Mouse (Mus musculus): ENCODE measurements around the gene Polr2a. TPM values are rescaled to one million over a fixed set of nuclear protein-coding genes. Genes with fewer than 3 reads are reported as not detected.

Gene Polr2a
- total RNA-seq (2021), result 10 to 100 TPM; 33.0 to 33.9 TPM
- long read RNA-seq, experiment 1, full-length matches to known transcripts, result 1 of 3 reads
- long read RNA-seq, experiment 1, partial matches to known transcripts, result 2 of 3 reads
- long read RNA-seq, experiment 1, other reads (novel, unspliced or antisense), result 0 of 3 reads
- long read RNA-seq, experiment 2, full-length matches to known transcripts, result 2 of 4 reads
- long read RNA-seq, experiment 2, partial matches to known transcripts, result 0 of 4 reads
- long read RNA-seq, experiment 2, other reads (novel, unspliced or antisense), result 2 of 4 reads

DNA sequence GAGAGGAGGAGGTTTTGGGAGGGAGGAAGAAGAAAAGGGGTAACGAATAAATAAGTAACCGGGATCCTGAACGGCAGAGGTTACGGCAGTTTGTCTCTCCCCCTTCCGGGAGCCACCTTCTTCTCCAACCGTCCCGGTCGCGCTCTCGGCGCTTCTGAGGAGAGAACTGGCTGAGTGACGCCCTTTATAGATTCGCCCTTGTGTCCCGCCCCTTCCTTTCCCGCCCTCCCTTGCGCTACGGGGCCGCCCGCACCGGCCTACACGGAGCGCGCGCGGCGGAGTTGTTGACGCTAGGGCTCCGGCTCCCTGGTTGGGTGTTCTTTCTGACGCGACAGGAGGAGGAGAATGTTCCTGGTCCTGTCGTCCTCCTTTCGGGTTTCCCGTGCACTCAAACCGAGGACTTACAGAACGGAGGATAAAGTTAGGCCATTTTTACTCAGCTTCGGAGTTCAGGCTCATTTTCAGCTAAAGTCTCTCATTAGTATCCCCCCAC lies at the start of gene Polr2a:
Polr2a (minus strand) TSS at position 160 of the 493 bp plus-strand sequence.
- peak; percentile 97 for DNase-seq (ENCODE audit: low spot score)

DNA sequence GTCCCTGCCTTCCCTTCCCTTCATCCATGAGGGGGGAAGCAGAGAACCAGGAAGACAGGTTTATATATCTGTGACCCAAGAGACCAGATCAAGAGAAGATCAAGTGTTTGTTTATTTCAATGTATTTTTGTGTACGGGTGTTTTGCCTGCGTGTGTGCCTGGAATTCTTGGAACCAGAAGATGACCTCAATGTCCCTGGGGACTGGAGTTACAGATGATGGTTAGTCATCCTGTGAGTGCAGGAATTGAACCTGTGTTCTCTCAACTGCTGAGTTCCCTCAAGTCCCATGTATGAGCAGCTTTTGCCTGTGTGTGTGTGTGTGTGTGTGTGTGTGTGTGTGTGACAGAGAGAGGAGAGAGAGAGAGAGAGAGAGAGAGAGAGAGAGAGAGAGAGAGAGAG lies 49.2 kb upstream of the Polr2a start:
- DNase-seq (ENCODE audit: low spot score), result no peak

DNA sequence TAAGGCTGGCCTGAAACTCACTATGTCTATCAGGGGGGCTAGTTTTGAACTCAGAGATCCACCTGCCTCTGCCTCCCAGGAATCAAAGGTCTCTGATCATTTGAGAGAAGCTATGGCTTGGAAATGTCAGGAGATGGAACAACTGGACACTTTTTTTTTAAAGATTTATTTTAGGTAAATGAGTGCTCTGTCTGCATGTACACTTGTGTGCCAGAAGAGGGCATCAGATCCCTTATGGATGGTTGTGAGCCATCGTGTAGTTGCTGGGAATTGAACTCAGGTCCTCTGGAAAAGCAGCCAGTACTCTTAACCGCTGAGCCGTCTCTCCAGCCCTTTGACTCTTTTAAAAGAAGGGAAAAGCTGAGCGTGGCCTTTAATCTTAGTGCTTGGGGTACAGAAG lies 47.9 kb upstream of the Polr2a start:
- DNase-seq (ENCODE audit: low spot score), result no peak

DNA sequence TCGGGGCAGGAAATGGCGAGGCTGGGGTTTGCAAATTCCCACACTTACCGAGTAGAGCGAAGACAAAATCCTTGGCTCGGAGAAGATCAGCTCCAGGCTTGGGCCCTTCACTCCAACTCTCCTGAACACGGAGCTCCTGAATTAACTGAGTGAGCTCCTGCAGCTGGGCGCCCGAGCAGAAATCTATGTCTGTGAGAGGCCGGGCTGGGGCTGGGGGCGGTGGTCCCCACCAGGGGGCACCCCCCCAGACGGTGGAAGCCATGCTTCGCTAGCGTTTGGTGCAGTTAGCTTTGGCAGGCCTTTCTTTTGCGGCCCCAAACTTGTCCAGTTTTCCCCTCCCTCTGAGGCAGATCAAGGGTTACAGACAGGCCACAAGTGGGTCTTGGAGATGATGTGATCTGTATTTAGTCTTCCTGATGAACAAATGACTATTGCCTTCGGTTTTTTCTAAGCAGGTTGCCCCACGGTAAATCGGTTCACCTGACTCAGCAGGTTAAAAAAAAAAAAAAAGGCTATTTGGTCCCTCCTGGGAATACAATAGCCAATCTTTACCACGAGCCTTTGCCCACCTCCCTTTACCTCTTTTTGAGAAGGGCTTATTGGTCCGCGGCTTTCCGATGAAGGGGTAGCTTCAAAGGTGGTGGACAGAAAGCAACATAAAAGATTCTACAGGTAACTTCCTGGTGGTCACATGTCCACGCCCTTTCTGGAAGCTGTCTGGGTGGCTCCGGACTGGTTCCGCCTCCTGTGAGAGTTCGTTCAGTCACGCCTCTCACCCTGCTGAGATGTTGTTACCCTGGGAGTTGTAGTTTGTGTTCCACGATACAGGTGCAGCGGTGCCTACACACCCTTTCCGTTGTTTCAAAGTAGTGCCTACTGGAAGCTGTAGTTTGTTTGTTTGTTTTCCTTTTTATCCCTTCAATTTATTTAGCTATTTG lies 46.8 kb upstream of the Polr2a start, which contains the start of gene Tmem102:
Tmem102 (minus strand) TSS at position 653 of the 938 bp plus-strand sequence.
- no peak for DNase-seq (ENCODE audit: low spot score)

DNA sequence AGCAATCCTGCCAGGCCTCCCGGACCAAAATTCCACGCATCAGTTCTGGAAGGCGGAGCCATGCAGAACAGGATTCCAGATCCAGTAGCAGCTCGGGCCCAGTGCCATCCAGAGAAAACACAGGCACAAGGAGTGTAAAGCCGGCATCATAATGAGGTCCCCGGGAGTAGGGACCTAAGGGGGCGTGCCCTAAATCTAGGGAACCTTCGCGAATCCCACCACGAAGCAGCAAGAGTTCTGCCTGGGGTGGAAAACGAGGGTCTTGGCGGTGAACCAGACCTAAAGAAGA lies 46.2 kb upstream of the Polr2a start:
- DNase-seq (ENCODE audit: low spot score), result no peak

DNA sequence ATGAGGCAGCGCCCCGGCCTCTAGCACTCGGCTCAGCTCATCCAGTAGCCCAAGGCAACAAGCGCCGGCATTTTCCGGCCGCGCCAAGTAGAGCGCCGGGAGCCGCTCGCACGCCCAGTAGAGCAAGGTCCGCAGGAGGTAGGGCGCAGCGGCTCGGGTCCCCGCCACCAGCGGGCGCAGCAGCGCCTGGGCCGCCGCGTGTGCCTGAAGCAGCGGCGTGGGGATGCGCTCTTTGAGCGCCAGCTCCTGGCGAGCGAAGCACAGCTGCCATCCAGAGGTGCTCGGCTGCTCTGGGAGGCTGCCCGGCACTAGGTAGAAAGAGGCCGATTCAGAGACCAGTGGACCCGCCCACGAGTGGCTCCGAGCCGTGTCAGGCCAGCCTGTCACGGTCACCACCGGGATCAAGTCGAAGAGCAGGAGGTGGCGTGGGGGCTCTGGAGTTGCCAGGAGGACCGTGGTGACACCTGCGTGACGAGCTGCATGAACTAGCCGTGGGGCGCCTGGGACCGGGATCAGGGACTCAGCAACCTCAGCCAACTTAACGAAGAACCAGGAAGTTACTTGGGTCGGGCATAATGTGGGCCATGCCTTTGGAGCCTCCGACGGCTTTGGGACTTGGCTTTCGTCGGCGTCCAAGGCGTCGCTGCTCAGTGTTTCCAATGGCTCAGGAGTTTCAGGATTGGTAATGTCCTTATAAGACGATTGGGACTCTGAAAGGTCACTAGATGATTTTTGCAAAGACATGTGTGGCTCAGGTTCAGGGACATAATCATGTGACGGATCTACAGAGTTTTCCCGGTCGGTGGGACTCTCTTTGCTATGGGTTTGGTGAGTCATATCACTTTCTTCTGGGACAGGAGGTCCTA lies 45.6 kb upstream of the Polr2a start:
- peak; percentile 70 for DNase-seq (ENCODE audit: low spot score)

DNA sequence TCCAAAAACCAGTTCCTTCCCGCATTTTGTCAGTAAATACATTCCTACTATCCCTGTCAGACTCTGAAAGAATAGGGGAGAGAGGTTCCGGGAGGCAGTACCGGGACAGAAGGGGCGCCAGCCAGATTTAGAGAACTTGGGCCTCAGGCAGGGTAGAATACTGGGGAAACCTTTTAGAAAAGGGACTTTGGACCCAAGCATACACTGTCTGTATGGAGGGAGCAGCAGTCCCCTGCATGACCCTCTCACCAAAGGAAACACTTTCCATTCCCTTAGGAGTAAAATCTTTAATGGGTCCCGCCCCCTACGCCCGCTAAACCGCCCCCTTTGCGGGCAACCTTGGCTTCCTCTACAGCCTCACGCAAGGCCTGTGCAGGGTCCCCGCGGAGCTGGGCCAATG lies 44.9 kb upstream of the Polr2a start:
- DNase-seq (ENCODE audit: low spot score), result no peak

DNA sequence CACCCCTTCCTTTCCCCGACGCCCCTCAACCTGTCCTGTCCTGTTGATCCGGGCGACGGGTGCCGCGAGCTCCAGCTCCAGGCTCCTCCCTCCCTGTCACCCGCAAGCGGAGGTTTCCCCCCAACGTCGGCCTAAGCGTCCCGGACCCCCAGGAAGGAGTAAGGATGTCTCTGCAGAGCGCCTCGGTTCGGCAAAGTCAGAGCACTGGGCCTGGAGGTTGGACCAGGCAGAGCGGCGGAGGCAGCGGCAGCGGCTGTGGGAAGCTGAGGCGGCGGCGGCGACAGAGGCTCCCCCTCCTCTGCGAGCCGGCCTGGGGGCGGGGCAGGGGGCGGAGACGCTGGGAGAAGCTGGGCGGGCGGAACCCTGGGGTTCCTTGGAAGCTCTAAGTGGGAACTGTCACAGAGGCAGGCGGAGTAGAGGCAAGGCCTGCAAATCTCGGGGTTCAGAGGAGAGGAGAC lies 44.2 kb upstream of the Polr2a start:
- DNase-seq (ENCODE audit: low spot score), result peak; percentile 88

DNA sequence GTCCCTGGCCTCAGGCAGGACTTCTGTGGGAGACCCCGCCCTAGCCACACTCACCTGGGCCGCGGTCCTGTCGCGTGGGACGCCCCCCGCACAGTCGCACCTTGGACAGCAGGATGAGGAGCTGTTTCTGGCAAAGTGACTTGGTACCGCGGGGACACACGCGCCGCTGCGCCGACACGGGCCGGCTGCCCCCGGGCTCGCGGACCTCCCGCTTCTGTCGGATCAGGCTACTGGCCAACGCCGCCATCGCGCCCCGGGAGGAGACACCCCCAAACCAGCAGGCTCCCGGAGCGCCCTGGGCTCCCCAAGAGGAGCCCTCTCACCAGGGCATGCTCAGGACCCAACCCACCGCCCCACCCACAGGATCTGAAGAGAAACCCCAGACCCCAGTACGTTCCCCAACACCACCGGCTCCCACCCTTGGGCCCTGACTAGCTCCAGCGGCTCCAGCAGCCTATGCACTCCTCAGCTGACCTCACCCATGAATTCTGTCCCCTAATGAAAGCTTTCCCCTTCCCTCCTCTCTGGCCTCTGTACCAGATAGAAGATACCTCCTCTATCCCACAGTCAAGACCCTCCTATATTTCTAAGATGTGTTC lies 43.0 kb upstream of the Polr2a start, which contains the start of gene Fgf11:
Fgf11 (minus strand) TSS at position 479 of the 599 bp plus-strand sequence.
- DNase-seq (ENCODE audit: low spot score), result no peak

DNA sequence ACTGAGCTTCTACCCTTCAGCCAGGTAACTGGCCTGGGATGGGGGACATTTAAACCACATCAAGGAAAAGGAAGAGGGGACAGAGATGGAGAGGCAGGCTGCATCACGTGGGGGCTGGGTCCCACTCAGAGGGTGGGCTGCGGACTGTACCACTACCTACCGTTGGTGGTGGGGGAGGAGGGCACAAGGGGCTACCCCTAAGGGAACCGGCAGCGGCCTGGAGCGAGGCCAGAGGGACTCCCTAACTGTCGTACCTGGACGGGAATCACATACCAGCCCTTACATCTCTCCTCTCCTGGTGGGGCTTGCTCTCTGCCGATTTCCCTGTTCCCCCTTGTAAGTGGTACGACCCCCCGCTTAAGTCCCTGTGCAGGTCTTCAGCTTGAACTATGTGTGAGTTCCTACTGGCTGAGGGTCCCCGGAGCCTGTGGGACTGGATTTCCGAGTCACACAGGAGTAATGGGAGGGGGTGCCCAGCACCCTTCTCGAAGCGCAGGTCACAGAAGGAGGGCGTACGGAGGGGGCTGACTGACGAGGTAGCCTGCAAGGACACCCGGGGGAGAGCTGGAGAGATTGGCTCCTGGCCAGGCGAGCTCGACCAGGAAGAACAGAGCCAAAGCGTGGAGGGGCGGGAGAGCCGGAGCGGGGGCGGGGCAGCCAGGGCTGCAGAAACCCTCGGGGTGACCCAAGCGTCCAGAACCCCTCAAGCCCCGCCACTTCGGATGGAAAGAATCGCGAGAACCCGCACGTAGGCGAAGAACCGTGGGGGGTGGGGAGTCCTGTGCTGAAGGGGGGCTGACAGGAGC lies 42.2 kb upstream of the Polr2a start:
- DNase-seq (ENCODE audit: low spot score), result no peak

DNA sequence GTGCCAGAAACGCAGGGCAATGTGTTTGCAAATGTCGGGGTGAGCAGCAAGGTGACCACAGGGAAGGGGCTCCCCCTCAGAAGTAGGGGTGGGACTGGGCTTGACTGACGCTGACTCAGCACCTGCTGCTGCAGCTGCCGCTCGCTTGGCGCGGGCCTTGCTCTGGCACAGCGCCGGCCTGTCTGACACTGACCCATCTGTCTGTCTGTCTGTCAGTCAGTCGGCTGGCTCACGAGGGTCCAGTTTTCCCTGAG lies 41.6 kb upstream of the Polr2a start:
- DNase-seq (ENCODE audit: low spot score), result no peak

DNA sequence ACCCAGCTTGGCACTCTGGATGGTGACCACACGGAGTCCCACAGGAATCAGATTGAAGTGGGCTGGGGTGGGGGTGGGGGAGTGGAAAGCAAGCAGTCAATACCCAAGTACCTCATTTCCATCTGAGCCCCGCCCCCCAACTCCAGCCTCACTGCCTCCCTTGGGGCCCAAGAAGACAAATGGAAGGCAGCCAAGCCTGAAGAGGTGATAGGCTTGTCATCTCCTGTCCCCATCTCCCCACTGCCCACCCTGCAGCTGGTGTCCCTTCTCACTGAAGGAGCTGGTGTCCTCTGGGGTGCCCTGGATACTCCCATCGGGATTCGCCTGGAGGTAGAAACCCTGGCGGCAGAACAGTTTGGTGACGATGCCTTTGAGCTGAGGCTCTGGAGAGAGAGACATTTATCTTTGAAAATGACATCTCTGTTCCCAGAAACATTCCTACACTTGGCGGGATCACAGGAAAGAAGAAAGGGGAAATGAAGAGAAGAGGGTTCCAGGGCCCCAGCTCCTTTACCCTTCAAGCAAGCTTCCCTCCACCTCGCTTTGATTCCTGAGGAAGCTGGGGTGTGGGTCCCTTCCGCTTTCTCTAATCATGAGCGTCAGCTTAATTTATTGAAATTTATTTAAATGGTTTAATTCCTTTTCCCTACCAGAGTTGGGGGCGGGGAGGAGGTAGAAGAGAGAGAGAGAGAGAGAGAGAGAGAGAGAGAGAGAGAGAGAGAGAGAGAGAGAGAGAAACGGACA lies 41.1 kb upstream of the Polr2a start:
- no peak for DNase-seq (ENCODE audit: low spot score)

DNA sequence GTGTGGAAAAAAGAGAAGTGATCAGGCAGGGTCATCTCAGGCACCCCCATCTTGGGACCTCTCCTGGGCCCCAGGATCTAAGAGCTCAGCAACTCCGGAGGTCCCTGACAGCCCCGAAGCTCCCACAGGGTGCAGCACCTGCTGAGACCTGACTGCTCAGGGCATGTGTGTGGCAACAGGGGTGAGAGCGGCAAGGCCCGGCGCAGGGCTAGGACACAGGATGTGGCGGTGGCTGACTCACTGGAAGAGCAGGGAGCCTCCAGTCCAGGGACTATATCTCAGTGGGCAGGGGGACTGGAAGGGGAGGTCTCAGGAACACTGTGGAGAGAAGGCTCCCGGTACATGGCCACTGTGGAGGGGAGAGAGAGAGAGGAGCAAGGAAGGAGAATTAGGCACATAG lies 39.5 kb upstream of the Polr2a start:
- DNase-seq (ENCODE audit: low spot score), result no peak

DNA sequence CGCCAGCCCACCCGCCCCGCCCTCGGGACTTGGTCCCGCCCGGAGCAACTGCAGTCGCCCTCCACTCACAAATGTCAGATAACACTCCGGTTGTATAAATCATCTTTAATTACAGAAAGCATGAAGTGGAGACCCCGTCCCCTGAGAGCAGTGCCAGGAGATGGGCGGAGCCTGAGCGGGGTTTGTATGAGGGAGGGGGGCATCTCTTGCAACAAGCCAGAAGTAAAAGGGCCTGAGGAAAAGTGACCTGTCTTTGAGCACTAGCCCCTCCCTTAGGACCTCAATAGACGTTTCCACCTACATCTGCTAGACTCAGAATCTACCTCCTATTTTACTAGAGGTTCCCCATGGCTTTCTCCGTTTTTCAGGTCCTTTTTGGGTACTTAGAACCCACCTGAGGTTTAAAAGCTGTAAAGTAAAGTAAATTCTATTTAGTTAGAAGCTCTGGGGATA lies 37.6 kb upstream of the Polr2a start:
- DNase-seq (ENCODE audit: low spot score), result no peak

DNA sequence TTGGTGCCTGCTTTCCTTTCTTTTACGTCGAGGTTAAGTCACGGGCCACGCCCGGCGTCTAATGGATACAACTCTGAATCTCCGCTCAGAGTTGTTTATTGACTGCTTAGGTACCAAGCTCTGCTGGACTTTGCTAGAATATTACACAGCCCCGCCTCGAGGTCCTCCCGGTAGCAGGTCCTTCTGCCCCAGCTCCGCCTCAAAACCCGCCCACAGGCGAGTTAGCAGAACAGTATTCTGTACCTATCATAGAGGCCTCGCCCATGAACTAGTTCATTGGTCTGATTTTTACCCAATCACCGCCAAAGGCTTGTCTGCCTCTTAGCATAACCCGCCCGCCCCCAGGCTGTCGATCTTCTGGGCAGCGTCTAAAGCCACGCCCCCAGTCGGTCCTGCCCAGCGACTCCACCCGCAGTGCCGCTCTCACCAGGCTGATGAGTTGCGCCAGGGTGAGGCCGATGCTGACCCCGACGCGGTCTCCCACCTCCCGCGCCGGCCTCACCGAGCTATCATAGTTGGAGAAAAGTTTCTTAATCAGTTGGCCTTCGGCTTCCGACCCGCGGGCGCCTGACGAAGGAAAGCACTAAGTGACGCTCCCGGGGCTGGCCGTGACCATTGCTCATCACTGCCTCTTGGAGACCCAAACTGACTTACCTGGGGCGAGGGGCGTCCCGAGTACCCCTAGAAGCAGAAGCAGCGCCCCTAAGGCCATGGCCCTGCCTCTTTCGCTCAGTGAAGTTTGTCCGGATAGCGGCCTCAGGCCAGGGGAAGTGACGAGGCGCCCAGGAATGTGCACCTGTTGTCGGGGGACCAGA lies 36.9 kb upstream of the Polr2a start, which contains the start of gene Chrnb1:
Chrnb1 (minus strand) TSS at position 776 of the 815 bp plus-strand sequence.
- DNase-seq (ENCODE audit: low spot score), result peak; percentile 97

DNA sequence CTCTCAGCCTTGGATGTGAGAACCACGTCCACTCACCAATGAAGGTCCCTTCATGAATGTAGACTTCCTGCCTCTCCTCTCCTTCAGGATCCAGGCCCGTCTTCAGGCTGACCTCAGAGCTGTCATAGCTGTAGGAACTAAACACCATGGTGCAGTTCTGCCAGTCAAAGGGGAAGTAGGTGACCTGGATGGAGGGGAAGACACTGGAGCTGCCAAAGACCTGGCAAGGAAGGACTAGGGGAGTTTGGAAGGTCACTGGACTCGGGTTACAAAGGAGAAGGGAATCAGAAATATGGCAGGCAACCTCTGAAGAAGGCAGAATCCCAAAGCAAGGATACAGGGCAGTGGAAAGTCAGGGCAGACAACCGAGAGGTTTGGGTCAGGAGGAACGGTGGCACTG lies 35.0 kb upstream of the Polr2a start:
- DNase-seq (ENCODE audit: low spot score), result peak; percentile 47

DNA sequence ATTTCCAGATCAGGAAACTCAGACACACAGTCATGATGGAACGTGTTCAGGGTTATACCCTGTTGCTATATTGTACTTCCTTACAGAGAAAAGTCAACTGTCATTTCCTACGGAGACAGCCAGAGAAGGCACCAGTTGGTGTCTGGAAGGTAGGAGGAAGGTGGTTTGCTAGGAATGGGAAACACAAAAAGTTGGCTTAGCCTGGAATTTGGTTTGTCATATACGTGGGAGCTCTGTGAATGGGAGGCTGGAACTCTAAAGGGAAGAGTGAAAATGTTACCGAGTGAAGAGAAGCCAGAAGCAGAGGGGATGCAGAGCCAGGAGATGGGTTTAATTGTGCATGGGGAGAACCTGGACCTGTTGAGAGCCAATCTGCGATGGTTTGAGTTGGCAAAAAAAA lies 33.0 kb upstream of the Polr2a start:
- no peak for DNase-seq (ENCODE audit: low spot score)

DNA sequence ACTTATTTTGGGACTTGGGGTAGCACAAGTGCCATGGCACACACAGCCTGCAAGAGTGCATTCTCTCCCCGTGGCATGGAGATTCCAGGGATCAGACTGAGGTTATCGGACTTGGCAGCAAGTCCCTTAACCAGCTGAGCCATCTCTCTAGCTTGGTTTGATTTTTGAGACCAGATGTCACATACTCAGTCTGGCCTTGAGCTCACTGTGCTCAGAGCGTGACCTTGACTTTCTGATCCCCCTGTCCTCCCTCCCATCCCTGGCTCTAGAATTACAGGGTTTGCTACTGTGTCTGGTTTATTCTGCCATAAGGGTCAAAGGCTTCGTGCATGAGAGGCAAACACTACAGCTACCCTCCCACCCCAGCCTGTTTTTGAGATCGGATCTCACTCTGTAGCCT lies 31.0 kb upstream of the Polr2a start:
- DNase-seq (ENCODE audit: low spot score), result no peak

DNA sequence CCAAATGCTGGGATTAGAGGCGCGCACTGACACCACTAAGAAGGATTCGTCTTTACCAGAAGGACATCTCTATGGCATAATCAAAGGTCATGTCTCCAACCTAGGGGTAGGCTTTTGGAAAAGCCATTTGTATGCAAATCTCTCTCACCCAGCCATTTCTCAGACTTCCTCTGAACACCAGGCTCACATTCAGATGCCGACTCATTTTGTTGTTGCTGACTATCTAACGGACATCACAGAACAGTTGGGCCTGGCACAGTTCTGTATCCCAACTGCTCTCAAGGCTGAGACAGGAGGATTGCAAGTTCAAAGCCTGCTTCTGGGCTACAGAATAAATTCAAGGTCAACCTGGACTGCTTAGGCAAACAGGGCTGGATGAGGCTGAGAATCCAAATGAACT lies 28.9 kb upstream of the Polr2a start:
- DNase-seq (ENCODE audit: low spot score), result no peak

Measured in gastrocnemius, adult 18-20 months (tissue).